Mouse (Mus musculus) embryonic facial prominence, embryonic 14.5 days (tissue): ENCODE data around the gene Bpifb5. TPM values are rescaled to one million over a fixed set of nuclear protein-coding genes. Genes with fewer than 3 reads are reported as not detected.
"Not testable (repeated sequence)": the region's sequence is repeated elsewhere in the genome, so short reads cannot be mapped to it uniquely, and the experiment has no call there.

Source experiments
- ATAC-seq: fragments of 200-750 bp; cut with Nextera tagmentation; 2 replicates; pipeline ENCODE4 v1.8.0; 2017; ENCODE audit warnings: low read depth, moderate number of reproducible peaks, moderate TSS enrichment
- DNase-seq: peaks from one replicate; pipeline ENCODE4 v3.0.0-alpha.2; 2015; ENCODE audit warnings: low spot score
- H3K27ac ChIP-seq: fragments of 300-500 bp; sonication (generic); replicated peaks from 2 replicates; pipeline ENCODE4 v1.5.1; 2014; ENCODE audit warnings: low read depth, mild to moderate bottlenecking, low read length, moderate library complexity
- H3K27me3 ChIP-seq: fragments of 300-500 bp; sonication (generic); replicated peaks from 2 replicates; pipeline ENCODE4 v1.6.1; 2014; ENCODE audit warnings: low read length; ENCODE audit not compliant: control insufficient read depth, insufficient read depth
- H3K36me3 ChIP-seq: fragments of 300-500 bp; sonication (generic); 2 replicates; pipeline ENCODE4 v1.6.1; 2014; ENCODE audit warnings: low read length, mixed read lengths; ENCODE audit not compliant: control insufficient read depth, insufficient read depth
- H3K4me1 ChIP-seq: fragments of 300-500 bp; sonication (generic); 2 replicates; pipeline ENCODE4 v1.6.1; 2014; ENCODE audit warnings: antibody characterized with exemption, low read length; ENCODE audit not compliant: control insufficient read depth, insufficient read depth
- H3K4me2 ChIP-seq: fragments of 300-500 bp; sonication (generic); 2 replicates; pipeline ENCODE4 v1.6.1; 2014; ENCODE audit warnings: low read depth, mild to moderate bottlenecking, low read length, moderate library complexity, mixed read lengths
- H3K4me3 ChIP-seq: fragments of 300-500 bp; sonication (generic); 2 replicates; pipeline ENCODE4 v1.5.1; 2014; ENCODE audit warnings: low read depth, mild to moderate bottlenecking, low read length
- H3K9ac ChIP-seq: fragments of 300-500 bp; sonication (generic); 2 replicates; pipeline ENCODE4 v1.6.1; 2014; ENCODE audit warnings: low read depth, mild to moderate bottlenecking, low read length, moderate library complexity, mixed read lengths
- H3K9me3 ChIP-seq: fragments of 300-500 bp; sonication (generic); 2 replicates; pipeline ENCODE4 v1.6.1; 2016; ENCODE audit warnings: low read length; ENCODE audit not compliant: control insufficient read depth
- WGBS: fragments of 180-500 bp; shearing (Covaris S2); extraction: QIAGEN DNeasy Blood & Tissue Kit; methylation state at CpG from one replicate; pipeline ENCODE4 v1.1.7; 2014; 5-methylcytosine and 5-hydroxymethylcytosine counted together
- polyA plus RNA-seq: library from polyadenylated mRNA; unstranded; fragments of >200 nt; fragmentation: Nextera tagmentation; extraction: Ambion mirVana; gene quantifications from 2 replicates; pipeline ENCODE4 v1.2.1, GENCODE M21; 2014

Bpifb5 gene
- polyA plus RNA-seq = 0.89 and 1.9 TPM in 2 replicates

DNA sequence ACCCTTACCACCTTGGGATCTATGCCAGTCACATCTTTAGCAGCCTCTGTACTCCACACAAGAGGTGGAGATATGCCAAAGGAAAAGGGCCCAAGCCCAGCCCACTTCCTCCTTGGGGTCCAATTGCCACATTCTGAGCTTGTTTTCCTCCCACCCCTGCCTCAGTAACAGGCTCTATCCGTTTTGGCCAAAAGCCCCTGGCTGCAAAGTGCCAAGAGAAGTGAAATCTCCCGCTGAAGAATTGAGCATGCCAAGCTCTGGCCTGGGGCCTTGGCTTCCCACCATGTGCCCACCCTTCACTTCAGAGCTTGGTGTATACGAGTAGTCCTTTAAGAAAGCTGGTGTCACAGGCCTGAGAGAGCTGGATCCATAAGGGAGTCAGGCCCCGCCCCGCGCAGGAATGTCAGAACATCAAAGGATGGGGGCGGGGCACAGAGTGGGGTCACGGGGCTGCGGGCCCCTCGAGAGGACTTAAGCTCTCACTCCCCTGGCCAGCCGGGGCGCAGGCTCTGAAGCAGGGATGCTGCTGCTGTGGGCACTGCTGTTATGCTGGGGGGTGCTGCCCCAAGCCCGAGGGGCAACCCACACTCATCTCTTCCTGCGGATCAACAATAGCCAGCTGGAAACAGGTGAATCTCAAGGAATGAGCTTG lies at the start of gene Bpifb5:
Gene Bpifb5 (plus strand): TSS at position 478 of the 652 bp plus-strand sequence.
- H3K36me3 ChIP-seq = no peaks in the 10 kb centered on the region
- DNase-seq (peak; percentile 87), ATAC-seq (peak; percentile 89)
- H3K4me1 ChIP-seq = peaks cover 12% of the 10 kb centered on the region
- no peak within 1 kb of the TSS for H3K27ac ChIP-seq
- H3K4me2 ChIP-seq = peak within 1 kb of the TSS; percentile 38
- WGBS = 6% methylated on average over 14 of the region's 14 CpGs
- no peaks in the 10 kb centered on the region for H3K27me3 ChIP-seq
- no peak within 1 kb of the TSS for H3K9ac ChIP-seq
- no peak within 1 kb of the TSS for H3K4me3 ChIP-seq
- no peaks in the 10 kb centered on the region for H3K9me3 ChIP-seq

- WGBS = 83% methylated on average over 7 of the region's 7 CpGs
- H3K9me3 ChIP-seq, ATAC-seq, H3K27ac ChIP-seq, H3K4me3 ChIP-seq, H3K36me3 ChIP-seq, H3K27me3 ChIP-seq, H3K4me1 ChIP-seq, H3K4me2 ChIP-seq, H3K9ac ChIP-seq, DNase-seq: not testable (repeated sequence)
These were observed 41.6 kb upstream of the Bpifb5 start for GRCm38 (mm10) chr2:154181900-154182299.

DNA sequence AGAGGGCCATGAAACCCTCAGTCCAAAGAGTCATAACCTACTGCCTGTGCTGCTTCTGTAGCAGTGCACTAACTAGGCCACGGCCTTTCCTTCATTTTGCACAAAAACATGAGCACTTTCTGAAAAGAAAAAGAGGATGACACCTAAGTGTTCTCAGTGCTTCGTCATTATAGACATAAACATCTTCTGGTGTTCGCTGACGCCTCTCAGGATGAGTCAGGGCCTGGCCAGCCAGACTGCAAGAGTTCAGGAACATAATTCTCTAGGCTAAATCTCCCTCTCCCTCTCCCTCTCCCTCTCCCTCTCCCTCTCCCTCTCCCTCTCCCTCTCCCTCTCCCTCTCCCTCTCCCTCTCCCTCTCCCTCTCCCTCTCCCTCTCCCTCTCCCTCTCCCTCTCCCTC lies 40.5 kb upstream of the Bpifb5 start:
- H3K27ac ChIP-seq, H3K9ac ChIP-seq, DNase-seq, H3K36me3 ChIP-seq, H3K27me3 ChIP-seq, ATAC-seq, H3K9me3 ChIP-seq, H3K4me3 ChIP-seq, H3K4me1 ChIP-seq, H3K4me2 ChIP-seq: not testable (repeated sequence)
- 88% methylated on average over 4 of the region's 4 CpGs for WGBS

DNA sequence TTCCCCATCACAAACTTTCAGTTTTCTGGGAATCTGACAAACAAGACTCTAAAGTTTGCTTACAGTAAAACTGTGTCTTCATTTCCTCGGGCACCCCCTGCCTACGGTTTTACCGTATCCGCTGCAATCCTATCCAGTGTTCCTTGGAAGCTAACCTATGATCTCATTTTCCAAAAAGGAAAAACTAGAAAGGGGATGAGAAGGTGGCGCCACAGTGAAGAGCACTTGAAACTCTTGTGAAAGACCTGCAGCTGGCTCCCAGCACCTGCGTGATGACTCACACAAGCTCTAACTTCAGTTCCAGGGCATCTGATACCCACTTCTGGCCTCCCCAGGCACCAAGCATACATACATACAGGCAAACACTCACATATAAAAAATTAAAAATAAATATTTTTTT lies 38.2 kb upstream of the Bpifb5 start:
- Histone ChIP-seq H3K4me3 (no peak overlapping the region), H3K36me3 (no peaks in the 10 kb centered on the region), H3K27ac (no peak overlapping the region), H3K4me2 (no peak overlapping the region), H3K27me3 (no peaks in the 10 kb centered on the region), H3K9ac (no peak overlapping the region), H3K4me1 (no peaks in the 10 kb centered on the region), H3K9me3 (no peaks in the 10 kb centered on the region)
- WGBS = 79% methylated on average over 6 of the region's 6 CpGs
- ATAC-seq = no peak
- no peak for DNase-seq

GRCm38 (mm10) chr2:154185748-154186147 lies 37.8 kb upstream of the Bpifb5 start:
- Histone ChIP-seq H3K27ac (no peak overlapping the region), H3K9me3 (no peaks in the 10 kb centered on the region), H3K4me2 (no peak overlapping the region), H3K4me3 (no peak overlapping the region), H3K9ac (no peak overlapping the region), H3K36me3 (no peaks in the 10 kb centered on the region), H3K27me3 (no peaks in the 10 kb centered on the region), H3K4me1 (no peaks in the 10 kb centered on the region)
- WGBS = 79% methylated on average over 3 of the region's 3 CpGs
- DNase-seq (peak; percentile 11), ATAC-seq (no peak)

GRCm38 (mm10) chr2:154187468-154187867 lies 36.1 kb upstream of the Bpifb5 start:
- H3K9me3 ChIP-seq = no peaks in the 10 kb centered on the region
- no peaks in the 10 kb centered on the region for H3K4me1 ChIP-seq
- no peak for ATAC-seq
- no peak overlapping the region for H3K9ac ChIP-seq
- H3K36me3 ChIP-seq = no peaks in the 10 kb centered on the region
- no peak overlapping the region for H3K27ac ChIP-seq
- no peak for DNase-seq
- WGBS = 42% methylated on average over 5 of the region's 5 CpGs
- no peaks in the 10 kb centered on the region for H3K27me3 ChIP-seq
- no peak overlapping the region for H3K4me3 ChIP-seq
- H3K4me2 ChIP-seq = no peak overlapping the region

GRCm38 (mm10) chr2:154189877-154190434 lies 33.6 kb upstream of the Bpifb5 start:
- DNase-seq = no peak
- ATAC-seq = no peak
- no peak overlapping the region for H3K9ac ChIP-seq
- no peaks in the 10 kb centered on the region for H3K27me3 ChIP-seq
- H3K4me3 ChIP-seq = no peak overlapping the region
- no peaks in the 10 kb centered on the region for H3K4me1 ChIP-seq
- H3K36me3 ChIP-seq = no peaks in the 10 kb centered on the region
- H3K27ac ChIP-seq = no peak overlapping the region
- 76% methylated on average over 7 of the region's 7 CpGs for WGBS
- H3K9me3 ChIP-seq = no peaks in the 10 kb centered on the region
- H3K4me2 ChIP-seq = no peak overlapping the region

DNA sequence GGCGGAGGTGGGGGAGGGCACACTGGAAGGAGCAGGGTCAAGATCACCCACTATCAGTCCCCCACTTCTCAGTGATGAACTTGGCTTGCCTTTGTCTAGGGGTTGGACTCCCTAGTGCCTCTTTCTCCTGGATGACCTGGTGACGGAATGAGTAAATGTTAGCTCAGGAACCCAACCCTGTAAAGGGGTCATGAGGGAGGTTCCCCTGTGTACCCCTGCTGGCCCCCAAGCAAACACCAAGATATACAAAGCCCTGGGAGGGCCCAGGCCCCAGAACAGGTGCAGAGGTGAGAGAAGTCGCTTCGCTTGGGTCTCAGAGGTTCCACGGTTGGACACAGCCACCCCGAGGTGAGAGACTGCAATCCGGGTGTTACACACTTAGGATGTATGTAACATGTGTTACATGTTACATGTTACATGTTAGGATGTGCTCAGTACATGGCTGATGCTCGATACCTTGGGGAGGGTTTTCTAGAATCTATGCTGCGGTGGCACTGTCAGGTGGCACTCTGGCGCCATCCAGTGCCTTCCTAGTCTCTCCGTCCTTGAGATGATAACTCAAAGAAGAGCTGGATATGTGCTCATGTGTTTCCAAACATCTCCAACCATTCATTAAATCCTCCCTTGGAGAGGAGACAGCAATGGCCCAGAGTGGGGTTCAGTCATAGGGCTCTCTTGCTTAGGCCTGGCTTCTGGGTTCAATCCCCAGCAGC lies 32.8 kb upstream of the Bpifb5 start, which contains the start of gene Bpifb1:
Gene Bpifb1 (plus strand): TSS at position 273 of the 713 bp plus-strand sequence.
- 85% methylated on average over 11 of the region's 11 CpGs for WGBS
- no peak within 1 kb of the TSS for H3K27ac ChIP-seq
- H3K36me3 ChIP-seq = no peaks in the 10 kb centered on the region
- no peaks in the 10 kb centered on the region for H3K4me1 ChIP-seq
- H3K9ac ChIP-seq = no peak within 1 kb of the TSS
- no peak within 1 kb of the TSS for H3K4me3 ChIP-seq
- no peak for ATAC-seq
- DNase-seq = no peak
- no peak within 1 kb of the TSS for H3K4me2 ChIP-seq
- H3K27me3 ChIP-seq = no peaks in the 10 kb centered on the region
- no peaks in the 10 kb centered on the region for H3K9me3 ChIP-seq
